Mouse (Mus musculus) hindbrain, embryonic 10.5 days (tissue): Measurements from ENCODE around the gene Grap. TPM values are rescaled to one million over a fixed set of nuclear protein-coding genes. Genes with fewer than 3 reads are reported as not detected.
A peak's percentile ranks its signal among the peaks of the same experiment; 100 is the strongest.
"Not testable (repeated sequence)": the region's sequence is repeated elsewhere in the genome, so short reads cannot be mapped to it uniquely, and the experiment has no call there.

Source experiments
- DNase-seq: peaks from one replicate; pipeline ENCODE4 v3.0.0-alpha.2; 2017; ENCODE audit warnings: low spot score
- H3K27ac ChIP-seq: fragments of 300-500 bp; sonication (generic); 2 replicates; pipeline ENCODE4 v1.5.1; 2016; ENCODE audit warnings: mild to moderate bottlenecking, moderate library complexity
- H3K27me3 ChIP-seq: fragments of 300-500 bp; sonication (generic); 2 replicates; pipeline ENCODE4 v1.6.1; 2016; ENCODE audit warnings: mild to moderate bottlenecking; ENCODE audit not compliant: poor library complexity, insufficient read depth, severe bottlenecking
- H3K36me3 ChIP-seq: fragments of 300-500 bp; sonication (generic); 2 replicates; pipeline ENCODE4 v1.6.1; 2016; ENCODE audit warnings: mild to moderate bottlenecking, moderate library complexity
- H3K4me1 ChIP-seq: fragments of 300-500 bp; sonication (generic); replicated peaks from 2 replicates; pipeline ENCODE4 v1.6.1; 2016; ENCODE audit warnings: mild to moderate bottlenecking
- H3K4me3 ChIP-seq: fragments of 300-500 bp; sonication (generic); 2 replicates; pipeline ENCODE4 v1.5.1; 2016; ENCODE audit warnings: mild to moderate bottlenecking, moderate library complexity
- H3K9me3 ChIP-seq: fragments of 300-500 bp; sonication (generic); 2 replicates; pipeline ENCODE4 v1.6.1; 2016; ENCODE audit warnings: mild to moderate bottlenecking, moderate library complexity
- WGBS: fragments of 180-500 bp; shearing (Covaris S2); methylation state at CpG from one replicate; pipeline ENCODE4 v1.1.7; 2016; 5-methylcytosine and 5-hydroxymethylcytosine counted together
- polyA plus RNA-seq: library from polyadenylated mRNA; unstranded; fragments of >200 nt; fragmentation: Nextera tagmentation; extraction: Ambion mirVana; gene quantifications from 2 replicates; pipeline ENCODE4 v1.2.1, GENCODE M21; 2016

The Grap gene
- polyA plus RNA-seq, 1 experiment from 2014 or later = 7.8 TPM

GRCm38 (mm10) chr11:61620254-61620670 lies 32.8 kb upstream of the Grap start:
- peaks cover 17% of the 10 kb centered on the region for H3K27me3 ChIP-seq
- no peaks in the 10 kb centered on the region for H3K36me3 ChIP-seq
- H3K4me3 ChIP-seq = peak overlapping the region; percentile 60
- DNase-seq = peak; percentile 82
- WGBS = under 1% methylated on average over 17 of the region's 17 CpGs
- H3K4me1 ChIP-seq = peaks cover 37% of the 10 kb centered on the region
- H3K9me3 ChIP-seq = no peaks in the 10 kb centered on the region
- H3K27ac ChIP-seq = peak overlapping the region; percentile 87

GRCm38 (mm10) chr11:61620762-61621161 lies 32.3 kb upstream of the Grap start:
- WGBS = 62% methylated on average over 8 of the region's 8 CpGs
- no peaks in the 10 kb centered on the region for H3K9me3 ChIP-seq
- H3K4me3 ChIP-seq = peak overlapping the region; percentile 60
- peaks cover 15% of the 10 kb centered on the region; the same call in 1 of the 2 replicates for H3K27me3 ChIP-seq
- peak overlapping the region; percentile 87; the same call in 1 of the 2 replicates for H3K27ac ChIP-seq
- DNase-seq = no peak
- H3K4me1 ChIP-seq = peaks cover 34% of the 10 kb centered on the region
- no peaks in the 10 kb centered on the region for H3K36me3 ChIP-seq

GRCm38 (mm10) chr11:61625136-61625535 lies 27.9 kb upstream of the Grap start:
- DNase-seq = no peak
- no peak overlapping the region for H3K4me3 ChIP-seq
- H3K27ac ChIP-seq = no peak overlapping the region
- no peaks in the 10 kb centered on the region for H3K27me3 ChIP-seq
- no peaks in the 10 kb centered on the region for H3K36me3 ChIP-seq
- H3K4me1 ChIP-seq = peaks cover 6% of the 10 kb centered on the region
- H3K9me3 ChIP-seq = no peaks in the 10 kb centered on the region
- WGBS = 85% methylated on average over 7 of the region's 7 CpGs

GRCm38 (mm10) chr11:61626509-61626908 lies 26.6 kb upstream of the Grap start:
- H3K27ac ChIP-seq = no peak overlapping the region
- no peaks in the 10 kb centered on the region for H3K27me3 ChIP-seq
- no peak for DNase-seq
- no peaks in the 10 kb centered on the region for H3K9me3 ChIP-seq
- H3K4me1 ChIP-seq = no peaks in the 10 kb centered on the region
- 100% methylated on average over 1 of the region's 1 CpGs for WGBS
- H3K4me3 ChIP-seq = no peak overlapping the region
- no peaks in the 10 kb centered on the region for H3K36me3 ChIP-seq

- Histone ChIP-seq H3K4me3 (no peak overlapping the region), H3K27ac (no peak overlapping the region), H3K9me3 (no peaks in the 10 kb centered on the region), H3K36me3 (no peaks in the 10 kb centered on the region), H3K27me3 (no peaks in the 10 kb centered on the region), H3K4me1 (no peaks in the 10 kb centered on the region)
- DNase-seq = no peak
- 68% methylated on average over 3 of the region's 3 CpGs for WGBS
These were observed 23.4 kb upstream of the Grap start for GRCm38 (mm10) chr11:61629621-61630020.

- not testable (repeated sequence) for H3K4me3 ChIP-seq, H3K27ac ChIP-seq, H3K4me1 ChIP-seq, H3K27me3 ChIP-seq, DNase-seq, H3K9me3 ChIP-seq, H3K36me3 ChIP-seq
- WGBS = 90% methylated on average over 3 of the region's 4 CpGs
These were observed 16.8 kb upstream of the Grap start for GRCm38 (mm10) chr11:61636309-61636708.

GRCm38 (mm10) chr11:61637413-61637812 lies 15.7 kb upstream of the Grap start:
- no peaks in the 10 kb centered on the region for H3K36me3 ChIP-seq
- no peak overlapping the region for H3K4me3 ChIP-seq
- peaks cover 5% of the 10 kb centered on the region; the same call in 1 of the 2 replicates for H3K27me3 ChIP-seq
- no peaks in the 10 kb centered on the region for H3K9me3 ChIP-seq
- no peaks in the 10 kb centered on the region for H3K4me1 ChIP-seq
- DNase-seq = no peak
- 47% methylated on average over 1 of the region's 1 CpGs for WGBS
- H3K27ac ChIP-seq = no peak overlapping the region

GRCm38 (mm10) chr11:61637856-61638255 lies 15.2 kb upstream of the Grap start:
- no peaks in the 10 kb centered on the region for H3K36me3 ChIP-seq
- no peak overlapping the region for H3K27ac ChIP-seq
- H3K4me3 ChIP-seq = no peak overlapping the region
- WGBS = 95% methylated on average over 3 of the region's 3 CpGs
- H3K27me3 ChIP-seq = peaks cover 5% of the 10 kb centered on the region; the same call in 1 of the 2 replicates
- H3K9me3 ChIP-seq = no peaks in the 10 kb centered on the region
- no peak for DNase-seq
- H3K4me1 ChIP-seq = no peaks in the 10 kb centered on the region

- peaks cover 5% of the 10 kb centered on the region; the same call in 1 of the 2 replicates for H3K27me3 ChIP-seq
- H3K4me3 ChIP-seq = no peak overlapping the region
- no peaks in the 10 kb centered on the region for H3K36me3 ChIP-seq
- H3K4me1 ChIP-seq = no peaks in the 10 kb centered on the region
- DNase-seq = no peak
- no peak overlapping the region for H3K27ac ChIP-seq
- 80% methylated on average over 12 of the region's 12 CpGs for WGBS
- H3K9me3 ChIP-seq = no peaks in the 10 kb centered on the region
These were observed 14.1 kb upstream of the Grap start for GRCm38 (mm10) chr11:61638764-61639536.

- Histone ChIP-seq H3K27me3 (peaks cover 5% of the 10 kb centered on the region; the same call in 1 of the 2 replicates), H3K4me3 (no peak overlapping the region), H3K4me1 (no peaks in the 10 kb centered on the region), H3K27ac (no peak overlapping the region), H3K36me3 (no peaks in the 10 kb centered on the region), H3K9me3 (no peaks in the 10 kb centered on the region)
- no peak for DNase-seq
- 92% methylated on average over 6 of the region's 6 CpGs for WGBS
These were observed 13.4 kb upstream of the Grap start for GRCm38 (mm10) chr11:61639601-61640177.

- WGBS = 89% methylated on average over 9 of the region's 9 CpGs
- H3K4me3 ChIP-seq, H3K27me3 ChIP-seq, H3K9me3 ChIP-seq, H3K4me1 ChIP-seq, DNase-seq, H3K27ac ChIP-seq, H3K36me3 ChIP-seq: not testable (repeated sequence)
These were observed 12.5 kb upstream of the Grap start for GRCm38 (mm10) chr11:61640585-61640984.

- no peak for DNase-seq
- WGBS = 82% methylated on average over 7 of the region's 7 CpGs
- H3K4me1 ChIP-seq = no peaks in the 10 kb centered on the region
- H3K27ac ChIP-seq = no peak overlapping the region
- no peak overlapping the region for H3K4me3 ChIP-seq
- no peaks in the 10 kb centered on the region for H3K36me3 ChIP-seq
- H3K27me3 ChIP-seq = no peaks in the 10 kb centered on the region
- H3K9me3 ChIP-seq = no peaks in the 10 kb centered on the region
These were observed 11.0 kb upstream of the Grap start for GRCm38 (mm10) chr11:61642106-61642505.

GRCm38 (mm10) chr11:61643184-61643961 lies 9.7 kb upstream of the Grap start:
- DNase-seq = no peak
- 86% methylated on average over 5 of the region's 5 CpGs for WGBS
- no peaks in the 10 kb centered on the region for H3K27me3 ChIP-seq

More at GRCm38 (mm10) chr11:61643184-61643961, 9.7 kb upstream of the Grap start:
- Histone ChIP-seq H3K36me3 (no peaks in the 10 kb centered on the region), H3K9me3 (no peaks in the 10 kb centered on the region), H3K27ac (no peak overlapping the region), H3K4me3 (no peak overlapping the region), H3K4me1 (no peaks in the 10 kb centered on the region)
